8 mouse cellular contexts compared by ENCODE assay signal in genomic region chr2:75781078-75781477, GRCm38 (mm10). TPM values are rescaled to one million over a fixed set of nuclear protein-coding genes. Genes with fewer than 3 reads are reported as not detected.
DNase-seq lines count a peak whose midpoint lies in the region; ATAC-seq lines count a peak whose summit lies in the region.

No protein-coding gene starts in this region.

- H3K4me3 ChIP-seq in heart, embryonic 13.5 days, result no peak overlapping the region
- H3K4me3 ChIP-seq in hindbrain, embryonic 11.5 days (ENCODE audit: low read depth, low read length), result no peak overlapping the region
- H3K4me3 ChIP-seq in liver, embryonic 12.5 days, result no peak overlapping the region
- no peak overlapping the region for H3K4me3 ChIP-seq in neural tube, embryonic 12.5 days

- no peak for DNase-seq in heart, postnatal 36 days
- peak; percentile 31 for DNase-seq in MEL-GATA-1-ER (ENCODE audit: extremely low read depth, low read depth)
- peak; percentile 39 to 44 for DNase-seq in cerebellum, postnatal 25 days
- DNase-seq in hindbrain, embryonic 11.5 days (ENCODE audit: low spot score), result peak; percentile 66
- DNase-seq in gastrocnemius, postnatal 10 days, result no peak

- peaks cover 22% of the 10 kb centered on the region for H3K4me1 ChIP-seq in heart, embryonic 13.5 days
- no peaks in the 10 kb centered on the region for H3K4me1 ChIP-seq in hindbrain, embryonic 11.5 days (replicated peaks; ENCODE audit: control insufficient read depth, insufficient read depth, low read length)
- peaks cover 32% of the 10 kb centered on the region for H3K4me1 ChIP-seq in liver, embryonic 12.5 days
- H3K4me1 ChIP-seq in neural tube, embryonic 12.5 days, result peaks cover 11% of the 10 kb centered on the region; the same call in 1 of the 2 replicates

- H3K9ac ChIP-seq in heart, embryonic 13.5 days, result peak overlapping the region; percentile 38; the same call in 1 of the 2 replicates
- no peak overlapping the region for H3K9ac ChIP-seq in hindbrain, embryonic 11.5 days (ENCODE audit: low read depth, low read length)
- H3K9ac ChIP-seq in liver, embryonic 12.5 days, result no peak overlapping the region
- no peak overlapping the region for H3K9ac ChIP-seq in neural tube, embryonic 12.5 days

- H3K9me3 ChIP-seq in heart, embryonic 13.5 days, result no peaks in the 10 kb centered on the region
- H3K9me3 ChIP-seq in hindbrain, embryonic 11.5 days (ENCODE audit: control insufficient read depth, low read length), result no peaks in the 10 kb centered on the region
- no peaks in the 10 kb centered on the region for H3K9me3 ChIP-seq in liver, embryonic 12.5 days (replicated peaks)
- H3K9me3 ChIP-seq in neural tube, embryonic 12.5 days, result no peaks in the 10 kb centered on the region

- H3K4me2 ChIP-seq in heart, embryonic 13.5 days, result peak overlapping the region; percentile 18
- H3K4me2 ChIP-seq in hindbrain, embryonic 11.5 days (replicated peaks; ENCODE audit: low read depth, low read length), result no peak overlapping the region
- peak overlapping the region; percentile 22; the same call in 1 of the 2 replicates for H3K4me2 ChIP-seq in liver, embryonic 12.5 days
- H3K4me2 ChIP-seq in neural tube, embryonic 12.5 days (replicated peaks), result no peak overlapping the region

- ATAC-seq in heart, embryonic 13.5 days (ENCODE audit: extremely low read depth, insufficient number of reproducible peaks, low FRiP score, low TSS enrichment), result no peak
- peak; percentile 61; the same call in 1 of the 2 replicates for ATAC-seq in hindbrain, embryonic 11.5 days (ENCODE audit: low FRiP score)
- no peak for ATAC-seq in liver, embryonic 12.5 days
- ATAC-seq in neural tube, embryonic 12.5 days (ENCODE audit: low FRiP score, low read depth), result peak; percentile 61; the same call in 1 of the 2 replicates

- 0% methylated on average over 3 of the region's 3 CpGs for WGBS in heart, embryonic 13.5 days
- WGBS in hindbrain, embryonic 11.5 days, result 1% methylated on average over 3 of the region's 3 CpGs
- 2% methylated on average over 3 of the region's 3 CpGs for whole genome bisulfite sequencing in liver, embryonic 12.5 days (ENCODE audit: insufficient replicate concordance)
- WGBS in neural tube, embryonic 12.5 days, result 0% methylated on average over 3 of the region's 3 CpGs

- no peak overlapping the region for H3K27ac ChIP-seq in heart, embryonic 13.5 days (replicated peaks)
- no peak overlapping the region for H3K27ac ChIP-seq in hindbrain, embryonic 11.5 days (ENCODE audit: low read depth, low read length)
- H3K27ac ChIP-seq in liver, embryonic 12.5 days, result no peak overlapping the region
- H3K27ac ChIP-seq in neural tube, embryonic 12.5 days, result no peak overlapping the region

- no peaks in the 10 kb centered on the region for H3K27me3 ChIP-seq in heart, embryonic 13.5 days (replicated peaks)
- no peaks in the 10 kb centered on the region for H3K27me3 ChIP-seq in hindbrain, embryonic 11.5 days (ENCODE audit: control insufficient read depth, insufficient read depth, low read length)
- no peaks in the 10 kb centered on the region for H3K27me3 ChIP-seq in liver, embryonic 12.5 days (replicated peaks)
- no peaks in the 10 kb centered on the region for H3K27me3 ChIP-seq in neural tube, embryonic 12.5 days (replicated peaks)

- intact Hi-C loops in heart, postnatal 36 days (cut with DNase I), result loop anchor here (1.0 to 10.0 kb wide), 4 partner anchors 76 to 1076 kb away; partner anchors contain the start of genes Hnrnpa3, Hoxd8 and Nfe2l2

- H3K36me3 ChIP-seq in heart, embryonic 13.5 days, result no peaks in the 10 kb centered on the region
- no peaks in the 10 kb centered on the region for H3K36me3 ChIP-seq in hindbrain, embryonic 11.5 days (ENCODE audit: control insufficient read depth, insufficient read depth, low read length)
- no peaks in the 10 kb centered on the region for H3K36me3 ChIP-seq in liver, embryonic 12.5 days
- H3K36me3 ChIP-seq in neural tube, embryonic 12.5 days, result no peaks in the 10 kb centered on the region

RNA-seq across cellular contexts. Expression of gene Agps, which starts 50.9 kb away (rescaled TPM):
- 22.1 and 24.3 TPM in 2 replicates for polyA plus RNA-seq in heart, embryonic 13.5 days (2015; fragmentation: Nextera tagmentation; extraction: Ambion mirVana)
- 10 to 100 TPM; 26.6 to 34.3 TPM for total RNA-seq in heart, postnatal 36 days (2021)
- polyA plus RNA-seq in hindbrain, embryonic 11.5 days (2014; fragmentation: Nextera tagmentation; extraction: Ambion mirVana), result 50.7 and 53.4 TPM in 2 replicates
- polyA plus RNA-seq in liver, embryonic 12.5 days (2016; fragmentation: Nextera tagmentation; extraction: Ambion mirVana), result 26.7 and 29.7 TPM in 2 replicates
- 52.1 and 56.2 TPM in 2 replicates for polyA plus RNA-seq in neural tube, embryonic 12.5 days (2016; fragmentation: Nextera tagmentation; extraction: Ambion mirVana)
- total RNA-seq in gastrocnemius, postnatal 10 days (2021), result 10 to 100 TPM; 27.5 to 30.3 TPM

Comparison
In these comparisons a context has a peak if more than half of its experiments do, and no peak if none do; other contexts are left out.
1. ATAC-seq: peak in hindbrain, embryonic 11.5 days (single experiment) and neural tube, embryonic 12.5 days (single experiment); none in heart, embryonic 13.5 days (single experiment) and liver, embryonic 12.5 days (single experiment).
2. H3K4me2 ChIP-seq: peak in heart, embryonic 13.5 days (single experiment) and liver, embryonic 12.5 days (single experiment); none in hindbrain, embryonic 11.5 days (single experiment) and neural tube, embryonic 12.5 days (single experiment).
3. DNase-seq: peak in MEL-GATA-1-ER (single experiment), cerebellum, postnatal 25 days (2 of 2) and hindbrain, embryonic 11.5 days (single experiment); none in heart, postnatal 36 days (0 of 2) and gastrocnemius, postnatal 10 days (single experiment).